Mouse (Mus musculus) liver (tissue): Measurements from ENCODE around the gene BC025920.
"Not testable (repeated sequence)": the region's sequence is repeated elsewhere in the genome, so short reads cannot be mapped to it uniquely, and the experiment has no call there.

Source experiments
- DNase-seq: peaks from one replicate; pipeline ENCODE4 v3.0.0-alpha.2; 2020; ENCODE audit warnings: mixed read lengths

BC025920 gene

GRCm38 (mm10) chr10:81604019-81604967 lies 1.8 kb upstream of the BC025920 start:
- no peak for DNase-seq

GRCm38 (mm10) chr10:81604968-81605665 lies 953 bp upstream of the BC025920 start:
- DNase-seq: peak; percentile 90

GRCm38 (mm10) chr10:81605666-81605973 lies 450 bp upstream of the BC025920 start:
- DNase-seq: no peak

DNA sequence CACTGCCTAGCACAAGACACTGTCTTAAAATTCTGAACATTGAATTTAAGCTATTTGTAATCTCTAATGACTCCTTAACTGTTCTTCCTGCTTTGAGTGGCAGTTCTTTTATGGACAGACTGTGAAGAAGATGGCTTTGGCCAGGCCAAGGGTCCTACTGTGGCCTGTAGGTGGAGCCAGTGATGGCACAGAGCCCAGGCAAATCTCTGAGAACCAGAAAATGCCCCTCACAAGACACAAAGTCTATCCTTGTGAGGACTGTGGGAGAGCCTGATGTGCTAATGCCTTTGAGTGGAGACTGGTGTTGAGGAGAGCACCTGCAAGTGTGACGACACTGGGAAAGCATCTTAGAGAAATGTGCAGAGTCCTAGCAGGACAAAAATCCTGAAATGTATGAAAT lies 2.2 kb downstream of the BC025920 start:
- no peak for DNase-seq

GRCm38 (mm10) chr10:81612779-81613178 lies 6.7 kb downstream of the BC025920 start:
- DNase-seq: no peak

GRCm38 (mm10) chr10:81615486-81615885 lies 9.4 kb downstream of the BC025920 start:
- no peak for DNase-seq

DNA sequence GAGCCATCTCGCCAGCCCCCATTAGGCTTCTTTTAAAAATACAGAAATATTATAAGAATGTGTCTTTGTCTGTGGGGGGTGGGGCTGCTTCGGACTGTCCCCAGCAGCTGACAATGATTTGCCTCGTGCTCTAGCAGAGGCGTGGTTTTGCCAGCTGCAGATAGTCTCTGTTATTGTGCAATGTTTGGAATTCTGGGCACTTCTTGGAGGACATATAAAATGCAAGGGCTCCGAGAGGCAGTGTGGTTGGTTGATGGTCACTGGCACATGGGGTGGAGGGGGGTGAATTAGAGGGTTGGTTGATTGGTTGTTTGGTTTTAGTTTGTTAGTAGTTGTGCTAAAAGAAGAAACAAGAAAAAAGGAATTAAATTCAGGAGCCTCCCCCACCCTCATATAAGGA lies 13.9 kb downstream of the BC025920 start:
- no peak for DNase-seq

GRCm38 (mm10) chr10:81620786-81621185 lies 14.7 kb downstream of the BC025920 start:
- no peak for DNase-seq

DNA sequence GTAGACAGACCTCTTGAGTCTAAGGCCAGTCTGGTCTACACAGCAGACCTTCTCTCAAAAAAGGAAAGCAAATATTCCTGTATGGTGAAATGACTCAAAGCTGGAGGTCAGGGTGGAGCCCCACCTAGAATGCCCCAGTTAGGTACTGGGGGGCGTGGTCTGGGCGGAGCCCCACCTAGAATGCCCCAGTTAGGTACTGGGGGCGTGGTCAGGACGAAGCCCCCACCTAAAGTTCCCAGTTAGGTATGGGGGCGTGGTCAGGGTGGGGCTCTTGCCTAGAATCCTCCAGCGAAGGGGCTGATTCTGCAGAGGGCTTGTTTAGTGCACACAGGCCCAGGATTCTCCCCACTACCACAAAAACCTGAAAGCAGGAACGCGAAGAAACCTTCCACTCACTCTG lies 17.4 kb downstream of the BC025920 start:
- DNase-seq: peak; percentile 62

- peak; percentile 29 for DNase-seq
These were observed 20.3 kb downstream of the BC025920 start for GRCm38 (mm10) chr10:81626101-81626993.

- DNase-seq: peak; percentile 93
These were observed 21.1 kb downstream of the BC025920 start, which contains the start of gene Sirt6 for GRCm38 (mm10) chr10:81626994-81627835. Sirt6 (minus strand) TSS chr10:81627797.

DNA sequence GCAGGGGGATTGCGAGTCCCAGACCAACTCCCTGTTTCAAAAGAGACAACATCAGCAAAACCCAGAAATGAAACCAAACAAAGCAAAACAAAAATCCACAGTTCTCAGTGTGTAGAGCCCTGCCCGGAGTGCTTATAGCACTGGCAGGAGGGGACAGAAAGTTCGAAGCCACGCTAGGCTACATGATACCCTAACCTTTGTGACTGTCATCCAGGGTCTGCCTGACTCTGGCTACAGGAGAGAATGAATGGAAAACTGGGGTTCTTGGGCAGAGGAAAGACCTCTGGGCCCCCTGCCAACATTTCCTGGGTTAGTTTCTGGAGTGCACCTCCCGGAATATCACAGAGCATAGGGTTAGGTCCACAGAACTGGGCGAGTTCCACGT lies 21.8 kb downstream of the BC025920 start:
- DNase-seq: no peak

GRCm38 (mm10) chr10:81628390-81628789 lies 22.3 kb downstream of the BC025920 start, which contains the start of gene Ankrd24:
Ankrd24 (plus strand) TSS chr10:81628540.
- no peak for DNase-seq

- peak; percentile 95 for DNase-seq
These were observed 27.4 kb downstream of the BC025920 start for GRCm38 (mm10) chr10:81633253-81634099.

- peak; percentile 52 for DNase-seq
These were observed 30.3 kb downstream of the BC025920 start for GRCm38 (mm10) chr10:81636338-81636737.

DNA sequence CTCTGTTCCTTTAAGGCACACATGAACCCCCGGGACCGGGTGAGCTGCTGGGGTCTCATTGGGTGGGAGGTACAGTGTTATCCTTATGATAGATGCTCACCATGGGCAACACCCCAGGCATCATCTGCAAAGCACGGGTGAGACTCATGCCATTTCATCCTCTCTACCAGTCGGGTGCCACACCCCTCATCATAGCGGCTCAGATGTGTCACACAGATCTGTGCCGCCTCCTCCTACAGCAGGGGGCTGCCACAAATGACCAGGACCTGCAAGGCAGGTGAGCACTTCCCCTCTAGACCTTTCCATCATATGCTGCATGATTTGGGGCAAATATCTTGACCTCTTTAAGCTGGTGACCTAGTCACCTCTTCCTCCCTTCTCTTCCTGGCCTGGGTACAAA lies 32.0 kb downstream of the BC025920 start:
- no peak for DNase-seq

- DNase-seq: not testable (repeated sequence)
These were observed 34.8 kb downstream of the BC025920 start for GRCm38 (mm10) chr10:81640825-81641224.

GRCm38 (mm10) chr10:81641566-81641965 lies 35.5 kb downstream of the BC025920 start:
- DNase-seq: no peak

DNA sequence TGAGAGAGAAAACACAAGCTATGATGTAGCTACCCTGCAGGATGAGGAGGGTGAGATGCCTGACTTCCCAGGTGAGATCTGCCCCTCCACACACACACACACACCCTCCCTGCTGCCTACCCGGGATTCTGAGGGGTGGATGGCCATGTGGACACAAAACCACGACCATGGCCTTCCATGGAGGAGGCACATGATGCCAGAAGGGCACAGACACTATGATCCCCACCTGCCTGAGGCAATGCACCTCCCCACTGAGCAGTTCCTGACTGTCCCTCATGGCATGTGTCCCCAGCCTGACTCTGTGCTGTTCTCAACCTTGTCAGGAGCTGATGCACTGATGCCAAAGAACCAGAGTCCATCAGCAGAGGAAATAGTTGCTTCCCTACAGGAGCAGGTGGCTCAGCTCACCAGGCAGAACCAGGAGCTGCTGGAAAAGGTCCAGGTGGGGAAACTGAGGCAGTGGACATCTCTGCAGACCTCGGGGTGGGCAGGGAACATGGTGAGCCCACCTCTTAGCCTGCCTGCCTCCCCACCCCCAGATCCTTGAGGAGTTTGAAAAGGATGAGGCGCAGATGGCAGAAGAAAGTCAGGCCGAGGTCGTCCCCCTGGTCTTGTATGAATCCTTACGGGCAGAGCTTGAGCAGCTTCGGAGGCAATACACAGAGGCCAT lies 36.0 kb downstream of the BC025920 start:
- no peak for DNase-seq
